Mouse (Mus musculus) heart, postnatal 0 days (tissue): ENCODE measurements around the gene Slc52a3.

ENCODE experiments used
- CTCF ChIP-seq: IDR thresholded peaks from 2 replicates; pipeline ENCODE4 v1.5.1; 2016; ENCODE audit warnings: antibody characterized with exemption, control low read depth, low read depth
- EP300 ChIP-seq: IDR thresholded peaks from 2 replicates; pipeline ENCODE4 v1.6.1; 2016; ENCODE audit warnings: antibody characterized with exemption, low read depth

- TF ChIP-seq CTCF, result no peak
- TF ChIP-seq EP300, result no peak
Observed at GRCm38 (mm10) chr2:151982476-151982875, 13.8 kb upstream of the Slc52a3 start.
